Mouse (Mus musculus) spleen, adult 2 months (tissue): Measurements from ENCODE around the gene Dlx5.

ENCODE experiments used
- CTCF ChIP-seq: fragments of 200-500 bp; IDR thresholded peaks from 2 replicates; pipeline ENCODE4 v1.5.1; 2011; ENCODE audit warnings: mild to moderate bottlenecking, inconsistent platforms; ENCODE audit not compliant: insufficient read depth, insufficient read length, insufficient replicate concordance; ENCODE audit errors: extremely low read depth
- POLR2A ChIP-seq: fragments of 200-500 bp; IDR thresholded peaks from 2 replicates; pipeline ENCODE4 v1.6.1; 2011; ENCODE audit warnings: low read depth, low read length, inconsistent platforms

DNA sequence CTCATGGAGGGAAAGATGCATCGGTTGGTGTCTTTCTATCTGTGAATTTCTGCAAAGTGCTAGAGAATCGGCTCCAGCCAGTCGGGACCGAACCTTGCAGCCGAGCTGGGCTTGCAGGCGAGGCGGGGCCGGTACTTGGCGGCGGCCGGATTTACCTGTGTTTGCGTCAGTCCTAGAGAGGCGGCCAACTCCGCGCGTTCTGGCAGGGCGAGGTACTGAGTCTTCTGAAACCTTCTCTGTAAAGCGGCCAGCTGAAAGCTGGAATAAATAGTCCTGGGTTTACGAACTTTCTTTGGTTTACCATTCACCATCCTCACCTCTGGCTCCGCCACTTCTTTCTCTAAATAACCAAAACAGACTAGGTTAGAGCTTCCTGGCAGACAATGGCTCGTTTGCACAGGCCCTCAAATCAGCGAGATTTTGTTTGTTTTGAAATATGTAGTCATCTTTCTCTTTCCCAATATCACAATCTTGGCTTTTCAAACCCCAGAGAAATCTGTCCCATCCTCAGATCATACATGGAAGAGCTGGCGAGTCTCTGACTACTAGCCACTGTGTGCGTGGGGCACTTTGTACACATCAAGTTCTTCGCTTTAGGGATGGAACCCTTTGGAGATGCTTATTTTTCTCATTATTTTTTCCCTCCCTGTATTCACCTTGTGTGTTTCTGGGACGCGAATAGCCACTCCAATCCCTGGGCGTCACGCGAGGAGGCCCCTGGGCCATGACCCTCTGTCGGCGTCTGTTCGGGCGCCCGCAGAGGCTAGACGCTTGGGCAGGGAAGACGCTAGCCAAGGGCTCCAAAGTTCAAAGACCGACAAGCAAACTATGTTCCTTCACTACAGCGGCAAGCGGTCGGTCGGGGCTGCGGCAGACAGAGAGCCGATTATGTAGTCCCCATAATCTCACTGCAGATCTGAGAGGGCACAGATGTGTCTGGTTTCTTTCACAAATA lies 2.2 kb downstream of the Dlx5 start:
- TF ChIP-seq POLR2A (no peak), CTCF (no peak)
